Mouse (Mus musculus): ENCODE measurements around the gene Itgav. TPM values are rescaled to one million over a fixed set of nuclear protein-coding genes. Genes with fewer than 3 reads are reported as not detected.

The Itgav gene
- 48.2 to 53.6 TPM (median 51.2 TPM) in 4 replicates for total RNA-seq (2023; ENCODE audit: inconsistent age)

DNA sequence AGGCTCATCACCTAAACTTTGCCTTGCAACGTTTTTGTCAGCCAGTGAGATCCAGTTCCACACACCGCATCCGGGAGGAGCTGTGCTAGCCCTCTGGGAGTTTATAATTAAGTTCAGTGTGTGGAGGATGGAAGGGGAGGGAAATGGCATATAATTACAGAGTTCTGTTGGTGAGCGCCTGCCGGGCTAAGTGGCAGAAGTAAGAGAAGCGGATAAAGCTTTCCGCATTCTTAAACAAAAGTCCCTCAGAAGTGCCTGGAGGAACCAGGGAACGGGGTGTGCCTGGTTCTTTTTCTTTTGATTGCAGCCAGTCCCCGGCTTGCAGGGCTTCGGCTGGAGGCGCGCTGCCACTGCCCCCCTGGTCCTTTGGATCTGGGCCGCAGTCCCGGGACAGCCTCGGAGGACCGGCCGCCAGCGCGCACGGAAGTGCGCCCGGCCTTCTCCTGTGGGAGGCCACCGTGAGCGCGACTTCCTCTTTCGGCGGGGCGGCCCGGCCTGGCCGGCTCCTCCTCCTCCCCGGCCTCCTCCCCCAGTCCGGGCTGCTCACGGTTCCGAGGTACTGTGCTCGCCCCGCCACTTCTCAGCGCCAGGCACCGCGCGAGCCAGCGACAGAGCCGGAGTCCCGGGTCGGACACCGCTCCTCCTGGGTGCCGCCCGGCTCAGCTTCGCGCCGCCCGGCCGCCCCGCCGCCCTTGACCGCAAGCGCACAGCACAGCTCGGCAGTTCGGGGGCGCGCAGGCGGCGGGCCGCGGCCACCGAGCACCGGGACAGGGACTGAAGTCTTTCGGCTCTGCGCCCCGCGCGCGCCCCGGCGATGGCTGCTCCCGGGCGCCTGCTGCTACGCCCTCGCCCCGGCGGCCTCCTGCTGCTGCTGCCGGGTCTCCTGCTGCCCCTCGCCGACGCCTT, at the start of gene Itgav:
TSS of gene Itgav (plus strand) at position 477 of the 906 bp plus-strand sequence.

DNA sequence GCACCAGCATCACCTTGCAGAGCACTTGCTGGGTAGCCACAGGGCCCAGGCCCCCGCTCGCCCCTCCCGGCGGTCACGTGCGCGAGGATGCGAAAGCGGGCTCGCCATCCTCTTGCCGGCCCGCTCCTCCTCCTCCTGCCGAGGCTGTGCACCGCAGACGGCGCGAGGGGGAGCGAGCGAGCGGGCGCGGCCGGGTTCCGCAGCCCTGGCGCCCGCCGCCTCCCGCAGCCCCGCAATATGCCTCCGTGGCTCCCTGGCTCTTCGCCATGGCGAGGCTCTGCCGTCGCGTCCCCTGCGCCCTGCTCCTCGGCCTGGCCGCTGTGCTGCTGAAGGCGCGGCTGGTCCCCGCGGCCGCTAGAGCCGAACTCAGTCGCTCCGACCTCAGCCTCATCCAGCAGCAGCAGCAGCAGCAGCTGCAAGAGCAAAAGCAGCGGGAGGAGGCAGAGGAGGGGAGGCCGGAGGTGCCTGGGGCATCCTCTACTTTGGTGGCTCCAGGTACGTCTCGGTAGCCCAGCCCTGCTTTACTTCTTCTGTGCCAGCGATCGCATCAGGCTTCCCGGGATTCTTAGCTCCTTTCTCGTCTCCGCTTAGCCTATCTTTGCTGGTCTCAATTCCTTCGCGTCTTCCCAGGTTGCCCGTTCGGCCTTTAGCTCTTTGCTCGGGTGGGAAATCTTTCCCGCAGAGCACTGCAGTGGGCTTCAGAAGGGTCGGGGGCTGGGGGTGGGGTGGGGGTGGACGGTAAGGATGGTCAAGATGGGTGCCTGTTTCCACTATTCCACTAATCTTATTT, 88.5 kb downstream of the Itgav start, which contains the start of gene Fam171b:
TSS of gene Fam171b (plus strand) at position 154 of the 790 bp plus-strand sequence.

Other genes starting within 250 kb of the Itgav start
- 107 to 128 TPM (median 118 TPM) in 4 replicates for gene Zc3h15, start 80.0 kb upstream of the Itgav start, total RNA-seq (2023; ENCODE audit: inconsistent age)
- gene Fam171b, start 88.2 kb downstream of the Itgav start, total RNA-seq (2023; ENCODE audit: inconsistent age), result not detected in 4 replicates
- gene Zswim2, start 216.8 kb downstream of the Itgav start, total RNA-seq (2023; ENCODE audit: inconsistent age), result not detected in 4 replicates
- gene Gm13698, start 231.3 kb downstream of the Itgav start, total RNA-seq (2023; ENCODE audit: inconsistent age), result 2.6 to 3.1 TPM (median 3.0 TPM) in 4 replicates
- gene Gm13693, start 237.1 kb downstream of the Itgav start, total RNA-seq (2023; ENCODE audit: inconsistent age), result 2.6 to 3.1 TPM (median 3.0 TPM) in 4 replicates
- 2.6 TPM in 1 of 4 replicates, not detected in the others for gene Gm13695, start 242.9 kb downstream of the Itgav start, total RNA-seq (2023; ENCODE audit: inconsistent age)
- gene Gm13696, start 248.7 kb downstream of the Itgav start, total RNA-seq (2023; ENCODE audit: inconsistent age), result 2.6 to 3.1 TPM (median 3.0 TPM) in 4 replicates